Mouse (Mus musculus): ENCODE measurements around the gene Gm26620. TPM values are rescaled to one million over a fixed set of nuclear protein-coding genes. Genes with fewer than 3 reads are reported as not detected.
A peak's percentile ranks its signal among the peaks of the same experiment; 100 is the strongest.

Gm26620 gene
- polyA plus RNA-seq (2014; fragmentation: Nextera tagmentation; extraction: Ambion mirVana) = not detected in 2 replicates

GRCm38 (mm10) chr1:170884978-170885561, at the start of gene Gm26620, which contains the start of gene Dusp12:
Gene Gm26620, plus strand, starts transcription at chr1:170885065.
Gene Dusp12, minus strand, starts transcription at chr1:170885540.
- Histone ChIP-seq H3K27me3 (ENCODE audit: control insufficient read depth, insufficient read depth, low read length) (no peaks in the 10 kb centered on the region), H3K36me3 (ENCODE audit: control insufficient read depth, insufficient read depth, low read length) (peaks cover 18% of the 10 kb centered on the region), H3K9ac (ENCODE audit: low read length) (peak within 1 kb of the TSS; percentile 94), H3K4me1 (ENCODE audit: control insufficient read depth in 2 of 2, insufficient read depth in 2 of 2, low read length in 2 of 2) (peaks cover 4 to 17% of the 10 kb centered on the region in 2 experiments; a peak in 3 of 4 replicates), H3K27ac (replicated peaks in 1 of 2; ENCODE audit: control insufficient read depth in 1 of 2, insufficient read depth in 1 of 2, low read depth in 2 of 2, low read length in 2 of 2) (peak within 1 kb of the TSS; percentile 32 to 59; a peak in 2 of 4 replicates), H3K4me2 (ENCODE audit: low read length) (peak within 1 kb of the TSS; percentile 96), H3K9me3 (ENCODE audit: control insufficient read depth, low read length) (no peaks in the 10 kb centered on the region), H3K4me3 (ENCODE audit: control insufficient read depth in 1 of 2, insufficient read depth in 1 of 2, low read depth in 1 of 2, low read length in 2 of 2) (peak within 1 kb of the TSS; percentile 60 to 99)
- under 1% methylated on average over 45 of the region's 46 CpGs for WGBS
- ATAC-seq (ENCODE audit: insufficient number of reproducible peaks, insufficient read depth, low FRiP score, low read depth) = peak; percentile 82

GRCm38 (mm10) chr1:170839685-170840084, 45.2 kb upstream of the Gm26620 start:
- H3K9me3 ChIP-seq (ENCODE audit: control insufficient read depth, low read length) = no peaks in the 10 kb centered on the region
- H3K4me2 ChIP-seq (ENCODE audit: low read length) = no peak overlapping the region
- no peaks in the 10 kb centered on the region; a peak in 1 of 4 replicates for H3K4me1 ChIP-seq (ENCODE audit: control insufficient read depth in 2 of 2, insufficient read depth in 2 of 2, low read length in 2 of 2)
- peaks cover 32% of the 10 kb centered on the region for H3K36me3 ChIP-seq (ENCODE audit: control insufficient read depth, insufficient read depth, low read length)
- H3K9ac ChIP-seq (ENCODE audit: low read length) = no peak overlapping the region
- no peak for ATAC-seq (ENCODE audit: insufficient number of reproducible peaks, insufficient read depth, low FRiP score, low read depth)
- H3K4me3 ChIP-seq (ENCODE audit: control insufficient read depth in 1 of 2, insufficient read depth in 1 of 2, low read depth in 1 of 2, low read length in 2 of 2) = no peak overlapping the region
- no peaks in the 10 kb centered on the region for H3K27me3 ChIP-seq (ENCODE audit: control insufficient read depth, insufficient read depth, low read length)
- no peak overlapping the region for H3K27ac ChIP-seq (replicated peaks in 1 of 2; ENCODE audit: control insufficient read depth in 1 of 2, insufficient read depth in 1 of 2, low read depth in 2 of 2, low read length in 2 of 2)

- no peaks in the 10 kb centered on the region for H3K9me3 ChIP-seq (ENCODE audit: control insufficient read depth, low read length)
- ATAC-seq (ENCODE audit: insufficient number of reproducible peaks, insufficient read depth, low FRiP score, low read depth) = no peak
- no peak overlapping the region for H3K4me3 ChIP-seq (ENCODE audit: control insufficient read depth in 1 of 2, insufficient read depth in 1 of 2, low read depth in 1 of 2, low read length in 2 of 2)
- H3K9ac ChIP-seq (ENCODE audit: low read length) = no peak overlapping the region
- no peak overlapping the region for H3K4me2 ChIP-seq (ENCODE audit: low read length)
- H3K27me3 ChIP-seq (ENCODE audit: control insufficient read depth, insufficient read depth, low read length) = no peaks in the 10 kb centered on the region
- H3K36me3 ChIP-seq (ENCODE audit: control insufficient read depth, insufficient read depth, low read length) = peaks cover 17% of the 10 kb centered on the region
- H3K27ac ChIP-seq (replicated peaks in 1 of 2; ENCODE audit: control insufficient read depth in 1 of 2, insufficient read depth in 1 of 2, low read depth in 2 of 2, low read length in 2 of 2) = no peak overlapping the region
- 68% methylated on average over 8 of the region's 8 CpGs for WGBS
- H3K4me1 ChIP-seq (ENCODE audit: control insufficient read depth in 2 of 2, insufficient read depth in 2 of 2, low read length in 2 of 2) = peaks cover 7 to 17% of the 10 kb centered on the region in 2 experiments
Observed at GRCm38 (mm10) chr1:170844380-170844779, 40.5 kb upstream of the Gm26620 start.

GRCm38 (mm10) chr1:170845448-170846307, 39.2 kb upstream of the Gm26620 start:
- Histone ChIP-seq H3K27ac (replicated peaks in 1 of 2; ENCODE audit: control insufficient read depth in 1 of 2, insufficient read depth in 1 of 2, low read depth in 2 of 2, low read length in 2 of 2) (peak overlapping the region; percentile 74 to 79), H3K36me3 (ENCODE audit: control insufficient read depth, insufficient read depth, low read length) (peaks cover 12% of the 10 kb centered on the region), H3K4me3 (ENCODE audit: control insufficient read depth in 1 of 2, insufficient read depth in 1 of 2, low read depth in 1 of 2, low read length in 2 of 2) (no peak overlapping the region), H3K4me2 (ENCODE audit: low read length) (peak overlapping the region; percentile 37), H3K9ac (ENCODE audit: low read length) (peak overlapping the region; percentile 58), H3K4me1 (ENCODE audit: control insufficient read depth in 2 of 2, insufficient read depth in 2 of 2, low read length in 2 of 2) (peaks cover 8 to 21% of the 10 kb centered on the region in 2 experiments), H3K9me3 (ENCODE audit: control insufficient read depth, low read length) (no peaks in the 10 kb centered on the region), H3K27me3 (ENCODE audit: control insufficient read depth, insufficient read depth, low read length) (no peaks in the 10 kb centered on the region)
- WGBS = 6% methylated on average over 10 of the region's 10 CpGs
- ATAC-seq (ENCODE audit: insufficient number of reproducible peaks, insufficient read depth, low FRiP score, low read depth) = no peak

- no peak overlapping the region for H3K27ac ChIP-seq (replicated peaks in 1 of 2; ENCODE audit: control insufficient read depth in 1 of 2, insufficient read depth in 1 of 2, low read depth in 2 of 2, low read length in 2 of 2)
- peaks cover 16% of the 10 kb centered on the region; the same call in 1 of the 2 replicates for H3K36me3 ChIP-seq (ENCODE audit: control insufficient read depth, insufficient read depth, low read length)
- 90% methylated on average over 2 of the region's 2 CpGs for WGBS
- H3K4me1 ChIP-seq (ENCODE audit: control insufficient read depth in 2 of 2, insufficient read depth in 2 of 2, low read length in 2 of 2) = peaks cover 14 to 28% of the 10 kb centered on the region in 2 experiments
- H3K4me2 ChIP-seq (ENCODE audit: low read length) = no peak overlapping the region
- no peaks in the 10 kb centered on the region for H3K9me3 ChIP-seq (ENCODE audit: control insufficient read depth, low read length)
- ATAC-seq (ENCODE audit: insufficient number of reproducible peaks, insufficient read depth, low FRiP score, low read depth) = no peak
- H3K9ac ChIP-seq (ENCODE audit: low read length) = no peak overlapping the region
- H3K4me3 ChIP-seq (ENCODE audit: control insufficient read depth in 1 of 2, insufficient read depth in 1 of 2, low read depth in 1 of 2, low read length in 2 of 2) = no peak overlapping the region
- H3K27me3 ChIP-seq (ENCODE audit: control insufficient read depth, insufficient read depth, low read length) = no peaks in the 10 kb centered on the region
Observed at GRCm38 (mm10) chr1:170850007-170850406, 34.9 kb upstream of the Gm26620 start.

- Histone ChIP-seq H3K36me3 (ENCODE audit: control insufficient read depth, insufficient read depth, low read length) (peaks cover 17% of the 10 kb centered on the region; the same call in 1 of the 2 replicates), H3K27me3 (ENCODE audit: control insufficient read depth, insufficient read depth, low read length) (no peaks in the 10 kb centered on the region), H3K4me1 (ENCODE audit: control insufficient read depth in 2 of 2, insufficient read depth in 2 of 2, low read length in 2 of 2) (peaks cover 9 to 19% of the 10 kb centered on the region in 2 experiments), H3K4me2 (ENCODE audit: low read length) (peak overlapping the region; percentile 52), H3K9ac (ENCODE audit: low read length) (peak overlapping the region; percentile 21; the same call in 1 of the 2 replicates), H3K27ac (replicated peaks in 1 of 2; ENCODE audit: control insufficient read depth in 1 of 2, insufficient read depth in 1 of 2, low read depth in 2 of 2, low read length in 2 of 2) (peak overlapping the region in 1 of 2 experiments; percentile 30; a peak in 2 of 4 replicates), H3K4me3 (ENCODE audit: control insufficient read depth in 1 of 2, insufficient read depth in 1 of 2, low read depth in 1 of 2, low read length in 2 of 2) (no peak overlapping the region), H3K9me3 (ENCODE audit: control insufficient read depth, low read length) (no peaks in the 10 kb centered on the region)
- ATAC-seq (ENCODE audit: insufficient number of reproducible peaks, insufficient read depth, low FRiP score, low read depth) = no peak
- WGBS = 43% methylated on average over 23 of the region's 23 CpGs
Observed at GRCm38 (mm10) chr1:170850637-170851624, 33.9 kb upstream of the Gm26620 start.

- no peak overlapping the region for H3K4me2 ChIP-seq (ENCODE audit: low read length)
- no peak for ATAC-seq (ENCODE audit: insufficient number of reproducible peaks, insufficient read depth, low FRiP score, low read depth)
- H3K27me3 ChIP-seq (ENCODE audit: control insufficient read depth, insufficient read depth, low read length) = no peaks in the 10 kb centered on the region
- H3K36me3 ChIP-seq (ENCODE audit: control insufficient read depth, insufficient read depth, low read length) = peaks cover 17% of the 10 kb centered on the region; the same call in 1 of the 2 replicates
- WGBS = 98% methylated on average over 3 of the region's 3 CpGs
- no peaks in the 10 kb centered on the region for H3K9me3 ChIP-seq (ENCODE audit: control insufficient read depth, low read length)
- no peak overlapping the region for H3K9ac ChIP-seq (ENCODE audit: low read length)
- peaks cover 7 to 13% of the 10 kb centered on the region in 2 experiments for H3K4me1 ChIP-seq (ENCODE audit: control insufficient read depth in 2 of 2, insufficient read depth in 2 of 2, low read length in 2 of 2)
- no peak overlapping the region for H3K4me3 ChIP-seq (ENCODE audit: control insufficient read depth in 1 of 2, insufficient read depth in 1 of 2, low read depth in 1 of 2, low read length in 2 of 2)
- no peak overlapping the region for H3K27ac ChIP-seq (replicated peaks in 1 of 2; ENCODE audit: control insufficient read depth in 1 of 2, insufficient read depth in 1 of 2, low read depth in 2 of 2, low read length in 2 of 2)
Observed at GRCm38 (mm10) chr1:170853604-170854003, 31.3 kb upstream of the Gm26620 start.

Data from heart, embryonic 14.5 days (tissue).